Mouse (Mus musculus) Patski (cell line): ENCODE data around the gene Bak1. TPM values are rescaled to one million over a fixed set of nuclear protein-coding genes. Genes with fewer than 3 reads are reported as not detected.

Experiments
- ATAC-seq: fragments of 100-300 bp; one replicate; pipeline ENCODE4 v1.8.0; 2021
- CTCF ChIA-PET: fragments of 350-600 bp; sonication (Branson Sonifier 250); formaldehyde crosslinking; loops from one replicate; lab custom pipeline; 2022; ENCODE audit warnings: inconsistent platforms; lab: Charles Lee
- POLR2A ChIA-PET: fragments of 350-600 bp; sonication (Branson Sonifier 250); formaldehyde crosslinking; loops from one replicate; lab custom pipeline; 2022; ENCODE audit warnings: antibody characterized with exemption, inconsistent platforms; lab: Charles Lee
- DNase-seq: peaks from one replicate; pipeline ENCODE4 v3.0.0-alpha.2; 2011; ENCODE audit warnings: low read depth, low spot score
- H3K27me3 ChIP-seq: fragments of 371-371 bp; one replicate; pipeline ENCODE4 v1.5.1; 2021
- CTCF ChIP-seq: fragments of 100-300 bp; IDR thresholded peaks from one replicate; pipeline ENCODE4 v1.5.1; 2021
- in situ Hi-C: fragments of 300-500 bp; cut with MboI; formaldehyde crosslinking; loops from 3 replicates; pipeline ENCODE4 v1.11.1; 2018; ENCODE audit warnings: low pct_unique_long_range_greater_than_20kb, mixed read lengths
- polyA plus RNA-seq: library from polyadenylated mRNA; unstranded; gene quantifications from one replicate; pipeline ENCODE4 v1.2.3, GENCODE M21; 2021

Gene Bak1
- polyA plus RNA-seq, 1 experiment from 2014 or later, result 96.7 TPM

DNA sequence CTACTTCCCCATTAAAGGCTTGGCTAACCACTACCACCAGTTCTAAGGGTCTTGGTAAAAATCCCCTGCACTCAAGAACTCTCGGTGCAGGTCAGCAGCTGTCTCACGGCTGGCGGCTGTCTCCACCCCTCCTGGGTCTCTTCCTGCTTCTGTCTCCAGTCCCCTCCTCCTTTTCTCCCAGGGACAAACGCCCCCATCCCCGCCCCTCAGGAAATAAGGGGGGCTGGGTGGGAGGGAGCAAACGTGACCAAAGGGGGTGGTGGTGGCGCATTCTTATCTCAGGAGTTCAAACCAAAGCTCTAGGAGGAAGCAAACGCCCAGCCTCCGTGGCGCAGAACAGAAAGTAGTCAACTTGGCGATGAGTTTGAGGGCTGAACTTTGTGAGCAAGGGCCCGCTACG lies 27.4 kb upstream of the Bak1 start:
- no peaks in the 10 kb centered on the region for H3K27me3 ChIP-seq
- no peak for DNase-seq
- no peak for TF ChIP-seq CTCF
- in situ Hi-C loops, result no loop called here
- ChIA-PET POLR2A (interaction anchor here (1.0 to 3.2 kb wide), 4 partner anchors 10 to 28 kb away, joined by 3 to 21 read pairs (median 10); no protein-coding TSS in a partner anchor), CTCF (no interaction called here)
- peak; percentile 41 for ATAC-seq

DNA sequence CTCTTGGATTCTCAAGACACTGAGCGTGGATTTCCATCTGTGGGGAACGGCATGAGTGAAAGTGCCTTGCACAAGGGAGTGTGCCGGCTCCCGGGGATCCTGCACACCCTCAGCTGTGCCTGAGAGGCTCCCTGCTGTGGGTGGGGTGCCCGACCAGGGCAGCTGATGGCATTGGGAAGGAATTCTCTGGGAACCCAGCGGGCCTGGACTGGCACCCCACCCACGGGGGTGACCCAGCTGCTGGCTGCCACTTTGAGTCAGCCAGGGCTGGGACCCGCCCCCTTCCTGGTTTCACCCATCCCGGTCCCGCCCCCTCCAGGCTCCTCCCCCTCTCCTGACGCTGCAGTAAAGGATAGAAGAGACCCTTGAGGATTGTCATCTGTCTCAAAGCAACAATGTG lies 22.7 kb upstream of the Bak1 start:
- no peaks in the 10 kb centered on the region for H3K27me3 ChIP-seq
- no peak for DNase-seq
- CTCF ChIA-PET, result no interaction called here
- no peak for ATAC-seq
- no peak for TF ChIP-seq CTCF
- in situ Hi-C loops, result no loop called here
- POLR2A ChIA-PET, result interaction anchor here (1.3 to 1.4 kb wide), 2 partner anchors 12 to 14 kb away, joined by 3 to 5 read pairs; no protein-coding TSS in a partner anchor

DNA sequence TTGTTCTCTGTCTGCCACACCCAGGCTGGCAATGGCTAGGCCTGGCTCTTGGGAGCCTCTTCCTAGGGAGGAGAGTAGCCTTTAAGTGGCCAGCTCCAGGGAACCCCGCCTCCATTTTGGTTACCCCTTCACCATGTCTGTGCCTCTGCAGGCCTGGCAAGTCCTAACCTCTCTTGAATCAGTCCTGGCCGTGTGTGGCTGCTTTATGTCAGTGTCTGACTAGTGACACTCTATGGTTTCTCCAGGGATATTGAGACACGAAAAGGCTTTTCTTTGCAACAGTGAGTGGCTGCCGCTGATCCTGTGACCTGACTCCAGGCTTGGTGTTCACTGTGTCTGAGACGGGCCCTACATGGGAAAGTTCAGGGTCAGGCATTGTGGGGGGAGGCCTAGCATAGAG lies 22.0 kb upstream of the Bak1 start:
- no peak for ATAC-seq
- POLR2A ChIA-PET, result interaction anchor here (1.3 to 1.4 kb wide), 2 partner anchors 11 to 13 kb away, joined by 3 to 5 read pairs; no protein-coding TSS in a partner anchor
- CTCF ChIA-PET, result no interaction called here
- no peak for TF ChIP-seq CTCF
- no peak for DNase-seq
- H3K27me3 ChIP-seq, result no peaks in the 10 kb centered on the region
- in situ Hi-C loops, result no loop called here

DNA sequence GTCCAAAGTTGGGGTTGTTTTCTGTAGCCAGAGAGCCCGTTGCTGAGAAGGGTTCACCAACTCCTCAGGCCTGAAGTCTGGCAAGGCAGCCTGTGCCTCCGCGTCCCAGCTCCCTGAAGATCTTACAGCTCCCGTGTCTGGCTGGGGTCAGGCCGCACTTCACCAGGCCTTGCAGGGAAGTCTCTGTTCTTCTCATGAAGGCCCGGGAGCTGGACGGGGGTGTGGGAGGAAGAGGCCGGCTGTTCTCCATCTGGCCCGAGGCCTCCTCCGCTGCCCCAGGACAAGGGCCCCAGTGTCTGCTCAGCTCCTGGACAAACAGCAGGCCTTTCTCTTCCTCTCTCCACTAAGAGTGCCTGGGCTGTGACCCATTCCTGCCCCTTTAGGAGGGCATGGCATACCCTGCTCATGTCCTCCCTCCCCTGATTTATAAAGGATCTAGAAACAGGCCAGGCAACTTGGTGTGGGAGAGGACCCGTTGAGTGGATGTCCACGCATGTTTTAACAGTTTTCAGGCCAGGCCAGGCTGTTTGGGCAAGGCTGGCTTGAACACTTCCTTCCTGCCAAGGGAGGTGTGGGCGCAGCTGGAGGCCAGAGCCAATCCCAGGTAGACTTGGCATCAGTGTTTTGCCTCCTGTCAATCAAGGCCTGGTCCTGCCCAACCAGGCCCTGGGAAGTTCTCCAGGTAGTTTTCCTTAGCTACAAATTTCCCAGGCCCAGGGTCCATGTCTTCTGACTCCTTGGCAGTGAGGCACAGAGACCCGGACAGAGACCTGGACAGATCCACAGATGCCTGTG lies 19.8 kb upstream of the Bak1 start:
- in situ Hi-C loops, result no loop called here
- DNase-seq (no peak), ATAC-seq (no peak)
- ChIA-PET POLR2A (interaction anchor here (0.6 kb wide), 1 partner anchor 108 kb away, joined by 3 read pairs; no protein-coding TSS in a partner anchor), CTCF (interaction anchor here (1.4 to 1.6 kb wide), 3 partner anchors 23 to 37 kb away, joined by 3 to 4 read pairs (median 4); no protein-coding TSS in a partner anchor)
- TF ChIP-seq CTCF, result no peak
- H3K27me3 ChIP-seq, result no peaks in the 10 kb centered on the region

GRCm38 (mm10) chr17:27047762-27048444 lies 19.1 kb upstream of the Bak1 start:
- DNase-seq (no peak), ATAC-seq (no peak)
- no peak for TF ChIP-seq CTCF
- in situ Hi-C loops, result no loop called here
- ChIA-PET CTCF (interaction anchor here (1.5 to 1.6 kb wide), 2 partner anchors 24 to 36 kb away, joined by 3 to 4 read pairs; no protein-coding TSS in a partner anchor), POLR2A (interaction anchor here (0.9 kb wide), 1 partner anchor 9 kb away, joined by 4 read pairs; the partner anchor contains the start of gene Itpr3)
- H3K27me3 ChIP-seq, result no peaks in the 10 kb centered on the region

DNA sequence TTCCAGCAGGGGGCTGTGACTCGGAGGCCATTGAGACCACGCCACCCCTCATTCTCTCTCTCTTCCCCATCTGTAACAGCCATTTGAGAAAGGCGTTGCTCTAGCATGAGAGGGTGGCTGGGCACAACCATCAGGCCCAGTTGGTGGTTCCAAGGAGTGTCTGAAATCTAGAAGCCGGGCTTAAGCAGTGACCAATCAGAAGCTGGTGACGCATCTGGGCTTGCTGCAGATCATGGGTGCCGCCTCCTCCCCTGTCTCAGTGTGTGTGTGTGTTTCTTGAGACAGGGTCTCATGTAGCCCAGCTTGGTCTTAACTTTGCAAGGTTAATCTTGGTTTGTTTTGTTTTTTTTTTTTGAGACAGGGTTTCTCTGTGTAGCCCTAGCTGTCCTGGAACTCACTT lies 16.4 kb upstream of the Bak1 start:
- ATAC-seq (no peak), DNase-seq (no peak)
- in situ Hi-C loops, result no loop called here
- ChIA-PET POLR2A (interaction anchor here (2.4 kb wide), 1 partner anchor 12 kb away, joined by 11 read pairs; the partner anchor contains the start of gene Itpr3), CTCF (no interaction called here)
- no peaks in the 10 kb centered on the region for H3K27me3 ChIP-seq
- no peak for TF ChIP-seq CTCF

GRCm38 (mm10) chr17:27042840-27043239 lies 14.0 kb upstream of the Bak1 start:
- POLR2A ChIA-PET, result no interaction called here
- in situ Hi-C loops, result loop anchor here (5.0 kb wide), 1 partner anchor 89 kb away; the partner anchor contains the start of gene Uqcc2

GRCm38 (mm10) chr17:27041787-27042055 lies 12.9 kb upstream of the Bak1 start:
- ATAC-seq (no peak), DNase-seq (no peak)
- TF ChIP-seq CTCF, result no peak
- in situ Hi-C loops, result loop anchor here (5.0 kb wide), 1 partner anchor 91 kb away; the partner anchor contains the start of gene Uqcc2
- no peaks in the 10 kb centered on the region for H3K27me3 ChIP-seq
- POLR2A ChIA-PET, result no interaction called here
- CTCF ChIA-PET, result no interaction called here

More at GRCm38 (mm10) chr17:27042840-27043239, 14.0 kb upstream of the Bak1 start:
- TF ChIP-seq CTCF, result no peak
- DNase-seq, result no peak
- CTCF ChIA-PET, result no interaction called here
- H3K27me3 ChIP-seq, result no peaks in the 10 kb centered on the region
- no peak for ATAC-seq

DNA sequence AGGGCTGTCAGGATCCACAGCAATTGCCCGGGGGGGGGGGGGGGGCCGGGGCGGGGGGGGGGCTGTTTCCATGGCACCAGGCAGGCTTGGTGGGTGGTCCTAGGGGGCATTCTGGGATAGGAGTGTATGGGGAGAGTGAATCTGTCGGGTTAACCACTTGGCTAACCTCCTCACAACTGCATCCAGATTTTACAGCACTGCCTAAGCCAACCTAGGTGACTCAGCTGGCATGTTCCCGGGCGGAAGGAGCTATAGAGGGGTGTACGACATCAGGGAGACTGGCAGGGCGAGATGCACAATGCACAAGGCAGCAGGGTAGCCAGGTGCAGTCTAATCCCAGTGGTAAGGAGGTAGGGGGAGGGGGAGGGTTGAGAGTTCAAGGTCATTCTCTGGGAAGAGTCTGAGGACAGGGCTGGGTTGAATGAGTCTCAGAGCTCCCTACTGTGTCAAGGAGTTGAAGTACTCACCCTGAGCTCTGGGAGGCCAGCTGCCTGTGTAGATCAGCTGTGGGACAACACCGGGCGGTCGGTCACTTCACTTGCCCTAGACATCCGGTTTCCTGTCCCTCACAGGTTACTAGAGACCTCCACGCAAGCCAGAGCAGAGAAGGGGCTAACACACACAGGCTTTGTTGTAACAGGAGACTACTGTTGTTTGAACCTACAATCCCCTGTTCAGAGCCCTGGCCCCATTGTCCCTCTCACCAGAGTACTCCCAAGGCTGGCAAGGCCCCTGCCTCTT lies 12.4 kb upstream of the Bak1 start:
- ChIA-PET CTCF (no interaction called here), POLR2A (interaction anchor here (3.6 kb wide), 1 partner anchor 16 kb away, joined by 21 read pairs; the partner anchor contains the start of gene Itpr3)
- ATAC-seq (peak; percentile 19), DNase-seq (peak; percentile 82)
- no peaks in the 10 kb centered on the region for H3K27me3 ChIP-seq
- in situ Hi-C loops, result loop anchor here (5.0 kb wide), 1 partner anchor 91 kb away; the partner anchor contains the start of gene Uqcc2
- TF ChIP-seq CTCF, result no peak
